In genomic region chr17:51796459-51796858, GRCm38 (mm10) we compare ENCODE assay signal across 27 mouse cellular contexts.
"Had no signal": no experiment of that assay in that cellular context is flagged by ENCODE, and none has a peak within 500 bp of the region (broad histone marks: within the 10 kb centered on the region; RNA-seq: fewer than 3 reads in every experiment).

No protein-coding gene starts in this region.

- ATAC-seq: hindbrain, embryonic 16.5 days; inflammation-experienced regulatory T-cells, adult 6 months; intestine, embryonic 15.5 days; intestine, postnatal 0 days; liver, embryonic 12.5 days had no signal

- H3K4me3 ChIP-seq: gastrocnemius, adult 2 months; heart, embryonic 10.5 days; heart, embryonic 12.5 days; heart, embryonic 15.5 days; hindbrain, embryonic 10.5 days; hindbrain, embryonic 12.5 days; intestine, embryonic 15.5 days; layer of hippocampus, adult 2 months; left cerebral cortex, adult 2 months; limb, embryonic 10.5 days; limb, embryonic 12.5 days; liver, embryonic 12.5 days had no signal

- H3K9me3 ChIP-seq: heart, embryonic 10.5 days; heart, embryonic 12.5 days; heart, embryonic 15.5 days; hindbrain, embryonic 10.5 days; hindbrain, embryonic 12.5 days; intestine, embryonic 15.5 days; limb, embryonic 10.5 days; limb, embryonic 12.5 days; liver, embryonic 12.5 days had no signal

- H3K27ac ChIP-seq: gastrocnemius, adult 2 months; heart, embryonic 10.5 days; heart, embryonic 15.5 days; hindbrain, embryonic 10.5 days; hindbrain, embryonic 12.5 days; hindbrain, embryonic 14.5 days; intestine, embryonic 15.5 days; layer of hippocampus, adult 2 months; left cerebral cortex, adult 2 months; limb, embryonic 10.5 days; limb, embryonic 12.5 days; liver, embryonic 12.5 days had no signal

- H3K4me2 ChIP-seq: heart, embryonic 15.5 days; hindbrain, embryonic 12.5 days; hindbrain, embryonic 14.5 days; intestine, embryonic 15.5 days; limb, embryonic 12.5 days; liver, embryonic 12.5 days had no signal

- H3K36me3 ChIP-seq: heart, embryonic 10.5 days; heart, embryonic 15.5 days; intestine, embryonic 15.5 days; liver, embryonic 12.5 days had no signal

- H3K9ac ChIP-seq: heart, embryonic 12.5 days; heart, embryonic 15.5 days; hindbrain, embryonic 12.5 days; hindbrain, embryonic 14.5 days; intestine, embryonic 15.5 days; limb, embryonic 12.5 days; liver, embryonic 12.5 days had no signal

- H3K4me1 ChIP-seq: heart, embryonic 10.5 days; heart, embryonic 15.5 days; hindbrain, embryonic 10.5 days; hindbrain, embryonic 12.5 days; intestine, embryonic 15.5 days; limb, embryonic 12.5 days; liver, embryonic 12.5 days had no signal

- H3K27me3 ChIP-seq: heart, embryonic 12.5 days; heart, embryonic 15.5 days; hindbrain, embryonic 12.5 days; intestine, embryonic 15.5 days; limb, embryonic 12.5 days; liver, embryonic 12.5 days had no signal

- DNase-seq: gastrocnemius, adult 2 months; gastrocnemius, postnatal 10 days; gastrocnemius, postnatal 25 days; heart, adult 18-20 months; heart, postnatal 14 days; heart, postnatal 36 days; kidney, adult 18-20 months; kidney, adult 8-10 months; kidney, postnatal 10 days; kidney, postnatal 25 days; kidney, postnatal 4 days; liver had no signal
